Mouse (Mus musculus) ES-Bruce4 (cell line): Measurements from ENCODE around the gene Popdc2. TPM values are rescaled to one million over a fixed set of nuclear protein-coding genes. Genes with fewer than 3 reads are reported as not detected.

Source experiments
- H3K27ac ChIP-seq: 2 replicates; pipeline ENCODE4 v1.5.1; 2012; ENCODE audit warnings: low read length, inconsistent platforms; ENCODE audit not compliant: insufficient read depth
- H3K27me3 ChIP-seq: 2 replicates; pipeline ENCODE4 v1.6.1; 2012; ENCODE audit warnings: mild to moderate bottlenecking, low read length, inconsistent platforms; ENCODE audit not compliant: control insufficient read depth, poor library complexity, insufficient read depth, severe bottlenecking
- H3K36me3 ChIP-seq: 2 replicates; pipeline ENCODE4 v1.6.1; 2012; ENCODE audit warnings: inconsistent platforms, mild to moderate bottlenecking, low read length, moderate library complexity; ENCODE audit not compliant: control insufficient read depth, poor library complexity, insufficient read depth, severe bottlenecking
- H3K4me1 ChIP-seq: one replicate; pipeline ENCODE4 v1.8.1; 2011; ENCODE audit warnings: low read length; ENCODE audit not compliant: control insufficient read depth, insufficient read depth
- H3K4me3 ChIP-seq: 2 replicates; pipeline ENCODE4 v1.5.1; 2011; ENCODE audit warnings: low read depth, mild to moderate bottlenecking, low read length
- H3K9ac ChIP-seq: 2 replicates; pipeline ENCODE4 v1.6.1; 2012; ENCODE audit warnings: low read depth, mild to moderate bottlenecking, inconsistent platforms; ENCODE audit not compliant: poor library complexity, severe bottlenecking
- H3K9me3 ChIP-seq: replicated peaks from 2 replicates; pipeline ENCODE4 v1.6.1; 2012; ENCODE audit warnings: mild to moderate bottlenecking, low read length, inconsistent platforms; ENCODE audit not compliant: control insufficient read depth, poor library complexity, insufficient read depth, severe bottlenecking
- CTCF ChIP-seq: IDR thresholded peaks from one replicate; pipeline ENCODE4 v1.8.1; 2011; ENCODE audit warnings: low read depth, low read length
- EP300 ChIP-seq: IDR thresholded peaks from 2 replicates; pipeline ENCODE4 v1.6.1; 2011; ENCODE audit warnings: low read depth, low read length; ENCODE audit not compliant: insufficient read depth
- POLR2A ChIP-seq: IDR thresholded peaks from one replicate; pipeline ENCODE4 v1.8.1; 2011; ENCODE audit warnings: low read length; ENCODE audit not compliant: insufficient read depth
- polyA plus RNA-seq: library from polyadenylated mRNA; stranded (reverse); fragments of >200 nt; gene quantifications from 2 replicates; pipeline ENCODE4 v1.2.4, GENCODE M21; 2011; ENCODE audit warnings: low read depth; ENCODE audit not compliant: missing spikeins, insufficient read depth, insufficient read length

The Popdc2 gene
- polyA plus RNA-seq, 1 experiment = not detected

DNA sequence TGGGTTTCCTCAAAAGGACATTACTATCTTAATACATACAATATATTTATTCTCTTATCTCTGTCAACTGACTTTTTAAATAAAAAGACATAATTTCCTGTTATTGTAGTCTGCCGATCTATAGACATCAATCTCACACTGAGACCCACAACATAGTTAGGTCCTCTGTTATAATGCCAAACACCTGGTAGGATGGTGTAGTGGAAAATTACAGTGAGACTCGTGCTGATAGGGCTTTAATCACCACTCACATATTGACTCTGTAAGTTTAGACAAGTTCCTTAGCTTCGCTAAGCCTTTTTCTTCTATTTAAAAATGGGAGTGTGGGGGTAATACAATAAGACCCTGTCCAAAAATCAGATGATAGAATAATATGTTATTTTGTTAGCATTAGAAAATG, 2.2 kb upstream of the Popdc2 start:
- Histone ChIP-seq H3K27me3 (no peaks in the 10 kb centered on the region), H3K4me3 (no peak overlapping the region), H3K36me3 (0 out of 2 replicates have a peak, but pooled peaks cover 3% of the 10 kb centered on the region), H3K9me3 (no peaks in the 10 kb centered on the region), H3K9ac (no peak overlapping the region), H3K4me1 (no peaks in the 10 kb centered on the region), H3K27ac (no peak overlapping the region)
- no peak for TF ChIP-seq EP300
- TF ChIP-seq CTCF = no peak
- TF ChIP-seq POLR2A = no peak

DNA sequence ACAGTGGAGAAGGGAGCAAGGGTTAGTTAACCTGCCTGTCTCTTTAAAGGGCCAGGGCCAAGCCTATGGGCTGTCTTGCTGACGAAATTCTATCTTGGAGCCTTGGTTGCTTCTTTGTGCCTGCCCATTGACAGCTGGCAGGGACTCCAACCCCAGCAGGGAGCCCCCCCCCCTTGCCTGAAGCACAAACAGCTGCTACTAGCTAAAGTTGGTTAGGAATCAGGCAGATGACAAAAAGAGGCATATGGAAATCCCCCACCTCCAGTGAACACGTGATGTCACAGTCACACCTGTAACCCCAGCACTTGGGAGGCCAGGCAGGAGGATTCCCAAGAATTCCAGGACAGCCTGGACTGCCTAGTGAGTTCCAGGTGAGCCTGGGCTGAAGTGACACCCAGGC, 1.7 kb upstream of the Popdc2 start:
- H3K27me3 ChIP-seq = no peaks in the 10 kb centered on the region
- H3K4me3 ChIP-seq = no peak overlapping the region
- H3K27ac ChIP-seq = no peak overlapping the region
- H3K36me3 ChIP-seq = 0 out of 2 replicates have a peak, but pooled peaks cover 3% of the 10 kb centered on the region
- H3K9ac ChIP-seq = no peak overlapping the region
- no peaks in the 10 kb centered on the region for H3K9me3 ChIP-seq
- TF ChIP-seq EP300 = no peak
- H3K4me1 ChIP-seq = no peaks in the 10 kb centered on the region

- Histone ChIP-seq H3K36me3 (no peaks in the 10 kb centered on the region), H3K4me1 (no peaks in the 10 kb centered on the region), H3K9me3 (no peaks in the 10 kb centered on the region), H3K27ac (no peak overlapping the region), H3K9ac (no peak overlapping the region), H3K27me3 (no peaks in the 10 kb centered on the region), H3K4me3 (no peak overlapping the region)
- TF ChIP-seq POLR2A = no peak
- TF ChIP-seq EP300 = no peak
- TF ChIP-seq CTCF = no peak
Observed at GRCm38 (mm10) chr16:38362493-38363255, 665 bp downstream of the Popdc2 start.

GRCm38 (mm10) chr16:38363256-38363595, 1.2 kb downstream of the Popdc2 start:
- no peaks in the 10 kb centered on the region for H3K9me3 ChIP-seq
- no peak overlapping the region for H3K27ac ChIP-seq
- no peaks in the 10 kb centered on the region for H3K36me3 ChIP-seq
- H3K4me1 ChIP-seq = no peaks in the 10 kb centered on the region
- H3K4me3 ChIP-seq = no peak overlapping the region
- no peak for TF ChIP-seq POLR2A
- H3K27me3 ChIP-seq = no peaks in the 10 kb centered on the region
- no peak overlapping the region for H3K9ac ChIP-seq

GRCm38 (mm10) chr16:38363657-38364056, 1.6 kb downstream of the Popdc2 start:
- no peak for TF ChIP-seq EP300
- TF ChIP-seq POLR2A = no peak
- TF ChIP-seq CTCF = no peak
- no peaks in the 10 kb centered on the region for H3K4me1 ChIP-seq
- H3K36me3 ChIP-seq = no peaks in the 10 kb centered on the region
- H3K4me3 ChIP-seq = no peak overlapping the region
- no peaks in the 10 kb centered on the region for H3K27me3 ChIP-seq
- H3K9me3 ChIP-seq = no peaks in the 10 kb centered on the region
- no peak overlapping the region for H3K9ac ChIP-seq
- H3K27ac ChIP-seq = no peak overlapping the region

- Histone ChIP-seq H3K4me1 (no peaks in the 10 kb centered on the region), H3K27ac (no peak overlapping the region), H3K27me3 (no peaks in the 10 kb centered on the region), H3K9me3 (no peaks in the 10 kb centered on the region), H3K4me3 (no peak overlapping the region), H3K9ac (no peak overlapping the region), H3K36me3 (no peaks in the 10 kb centered on the region)
- TF ChIP-seq CTCF = no peak
- TF ChIP-seq POLR2A = no peak
- TF ChIP-seq EP300 = no peak
Observed at GRCm38 (mm10) chr16:38365390-38365789, 3.4 kb downstream of the Popdc2 start.
